18 mouse cellular contexts compared by ENCODE assay signal in the genomic region with DNA sequence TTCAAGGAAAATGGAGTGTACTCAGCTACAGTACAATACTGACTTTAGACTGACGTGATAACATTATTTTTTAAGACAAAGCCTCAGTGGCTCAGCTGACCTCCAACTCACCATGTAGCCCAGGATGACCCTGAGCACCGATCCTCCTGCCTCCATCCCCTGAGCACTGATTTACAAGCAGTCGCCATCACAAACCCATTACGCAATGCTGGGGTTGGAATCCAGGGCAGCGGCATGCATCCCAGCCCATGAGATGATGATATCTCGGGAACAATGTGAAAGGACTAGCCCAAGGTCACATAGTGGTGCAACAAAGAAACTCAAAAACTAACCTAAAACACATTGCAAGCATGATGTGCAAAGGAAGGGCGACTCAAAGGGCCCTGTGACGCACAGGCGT. TPM values are rescaled to one million over a fixed set of nuclear protein-coding genes. Genes with fewer than 3 reads are reported as not detected.
DNase-seq lines count a peak whose midpoint lies in the region; ATAC-seq and TF ChIP-seq lines count a peak whose summit lies in the region.
"Had no signal": no experiment of that assay in that cellular context is flagged by ENCODE, and none has a peak within 500 bp of the region (broad histone marks: within the 10 kb centered on the region; RNA-seq: fewer than 3 reads in every experiment).

No protein-coding gene starts in this region.

- H3K4me3 ChIP-seq in layer of hippocampus, adult 2 months, result no peak overlapping the region
- no peak overlapping the region for H3K4me3 ChIP-seq in kidney, embryonic 16.5 days (ENCODE audit: low read length)
- H3K4me3 ChIP-seq in midbrain, postnatal 0 days (ENCODE audit: low read depth, low read length), result no peak overlapping the region
- H3K4me3 ChIP-seq: embryonic facial prominence, embryonic 15.5 days; erythroblast, embryonic 14.5 days; forebrain, embryonic 10.5 days; heart, embryonic 10.5 days; hindbrain, embryonic 13.5 days had no signal

- whole genome bisulfite sequencing in kidney, embryonic 16.5 days, result 88% methylated on average over 9 of the region's 9 CpGs
- WGBS in midbrain, postnatal 0 days, result 95% methylated on average over 9 of the region's 9 CpGs

- DNase-seq in layer of hippocampus, adult 2 months (ENCODE audit: low spot score in 2 of 2), result no peak
- no peak for DNase-seq in layer of hippocampus, adult 18-20 months (ENCODE audit: low spot score in 2 of 2)
- peak; percentile 42 for DNase-seq in NIH3T3 (ENCODE audit: low read depth)
- DNase-seq in adrenal gland, postnatal 10 days, result peak; percentile 33
- no peak for DNase-seq in midbrain, postnatal 0 days (ENCODE audit: low spot score)
- DNase-seq: cerebellum, adult 2 months; cerebellum, postnatal 10 days; gastrocnemius, postnatal 36 days; heart, adult 11 months; heart, postnatal 14 days had no signal

- no peaks in the 10 kb centered on the region for H3K9me3 ChIP-seq in kidney, embryonic 16.5 days (ENCODE audit: low read length)
- H3K9me3 ChIP-seq in midbrain, postnatal 0 days (ENCODE audit: low read length), result no peaks in the 10 kb centered on the region
- H3K9me3 ChIP-seq: embryonic facial prominence, embryonic 15.5 days; forebrain, embryonic 10.5 days; heart, embryonic 10.5 days; hindbrain, embryonic 13.5 days had no signal

- no peak overlapping the region for H3K4me2 ChIP-seq in kidney, embryonic 16.5 days (replicated peaks; ENCODE audit: low read depth, low read length)
- H3K4me2 ChIP-seq in midbrain, postnatal 0 days (ENCODE audit: low read depth, low read length, poor library complexity, severe bottlenecking), result no peak overlapping the region
- H3K4me2 ChIP-seq: embryonic facial prominence, embryonic 15.5 days; hindbrain, embryonic 13.5 days had no signal

- H3K9ac ChIP-seq in kidney, embryonic 16.5 days (replicated peaks; ENCODE audit: low read length), result no peak overlapping the region
- H3K9ac ChIP-seq in midbrain, postnatal 0 days (replicated peaks; ENCODE audit: low read length, poor library complexity, severe bottlenecking), result no peak overlapping the region
- H3K9ac ChIP-seq: embryonic facial prominence, embryonic 15.5 days; hindbrain, embryonic 13.5 days had no signal

- H3K27ac ChIP-seq in layer of hippocampus, adult 2 months, result peak overlapping the region; percentile 46
- H3K27ac ChIP-seq in kidney, embryonic 16.5 days (ENCODE audit: low read length), result no peak overlapping the region
- no peak overlapping the region for H3K27ac ChIP-seq in midbrain, postnatal 0 days (ENCODE audit: low read depth, low read length)
- H3K27ac ChIP-seq: embryonic facial prominence, embryonic 15.5 days; forebrain, embryonic 10.5 days; heart, embryonic 10.5 days; hindbrain, embryonic 13.5 days; hindbrain, postnatal 0 days had no signal

- H3K27me3 ChIP-seq in kidney, embryonic 16.5 days (ENCODE audit: insufficient read depth, low read length), result no peaks in the 10 kb centered on the region
- no peaks in the 10 kb centered on the region for H3K27me3 ChIP-seq in midbrain, postnatal 0 days (ENCODE audit: insufficient read depth, low read length)
- H3K27me3 ChIP-seq: embryonic facial prominence, embryonic 15.5 days; hindbrain, embryonic 13.5 days had no signal

- peaks cover 1% of the 10 kb centered on the region; the same call in 1 of the 2 replicates for H3K4me1 ChIP-seq in kidney, embryonic 16.5 days (ENCODE audit: insufficient read depth, low read length)
- H3K4me1 ChIP-seq in midbrain, postnatal 0 days (ENCODE audit: insufficient read depth, low read length), result no peaks in the 10 kb centered on the region
- H3K4me1 ChIP-seq: embryonic facial prominence, embryonic 15.5 days; heart, embryonic 10.5 days; hindbrain, embryonic 13.5 days had no signal

- peaks cover 13% of the 10 kb centered on the region; the same call in 1 of the 2 replicates for H3K36me3 ChIP-seq in kidney, embryonic 16.5 days (ENCODE audit: insufficient read depth, low read length)
- peaks cover 22% of the 10 kb centered on the region for H3K36me3 ChIP-seq in midbrain, postnatal 0 days (ENCODE audit: insufficient read depth, low read length)
- H3K36me3 ChIP-seq: embryonic facial prominence, embryonic 15.5 days had no signal

- TF ChIP-seq CTCF in layer of hippocampus, adult 2 months (conservative IDR thresholded peaks at IDR 0.05), result no peak
- no peak for TF ChIP-seq CTCF in midbrain, postnatal 0 days (IDR thresholded peaks at IDR 0.05)

- no peak for ATAC-seq in kidney, embryonic 16.5 days (ENCODE audit: low FRiP score, low TSS enrichment)
- no peak for ATAC-seq in midbrain, postnatal 0 days (ENCODE audit: low FRiP score)
- ATAC-seq: forebrain, embryonic 14.5 days; hindbrain, postnatal 0 days had no signal

RNA-seq across cellular contexts. Expression of a gene that starts 22.1 kb away (rescaled TPM):
- total RNA-seq in layer of hippocampus, adult 2 months (2021), result 10 to 100 TPM; 17.6 to 18.1 TPM
- total RNA-seq in layer of hippocampus, adult 18-20 months (2021), result 10 to 100 TPM; 16.2 to 16.5 TPM
- 10 to 100 TPM in 1 of 2 experiments, 1 to 10 TPM in 1; 9.8 to 11.3 TPM for total RNA-seq in adrenal gland, postnatal 10 days (2021)
- 17.9 and 20.6 TPM in 2 replicates for polyA plus RNA-seq in kidney, embryonic 16.5 days (2015; fragmentation: Nextera tagmentation; extraction: Ambion mirVana)
- 7.5 and 12.2 TPM in 2 replicates for total RNA-seq in midbrain, postnatal 0 days (2014; rRNA removed)
- 10.0 and 10.6 TPM in 2 replicates for polyA plus RNA-seq in midbrain, postnatal 0 days (2015; fragmentation: Nextera tagmentation; extraction: Ambion mirVana)

RNA-seq across cellular contexts. Expression of a gene that starts 22.1 kb away (rescaled TPM):
- total RNA-seq in layer of hippocampus, adult 2 months (2021), result 10 to 100 TPM; 61.9 to 63.7 TPM
- 10 to 100 TPM; 55.5 to 57.1 TPM for total RNA-seq in layer of hippocampus, adult 18-20 months (2021)
- total RNA-seq in adrenal gland, postnatal 10 days (2021), result 10 to 100 TPM; 25.5 to 30.9 TPM
- polyA plus RNA-seq in kidney, embryonic 16.5 days (2015; fragmentation: Nextera tagmentation; extraction: Ambion mirVana), result 44.2 and 50.6 TPM in 2 replicates
- 89.2 and 93.9 TPM in 2 replicates for total RNA-seq in midbrain, postnatal 0 days (2014; rRNA removed)
- polyA plus RNA-seq in midbrain, postnatal 0 days (2015; fragmentation: Nextera tagmentation; extraction: Ambion mirVana), result 51.4 and 53.6 TPM in 2 replicates

RNA-seq across cellular contexts. Expression of a gene that starts 40.8 kb away (rescaled TPM):
- total RNA-seq in layer of hippocampus, adult 2 months (2021), result 10 to 100 TPM; 14.3 to 17.4 TPM
- 10 to 100 TPM; 11.3 to 14.1 TPM for total RNA-seq in layer of hippocampus, adult 18-20 months (2021)
- 10 to 100 TPM; 17.0 to 18.6 TPM for total RNA-seq in adrenal gland, postnatal 10 days (2021)
- 38.7 and 39.7 TPM in 2 replicates for polyA plus RNA-seq in kidney, embryonic 16.5 days (2015; fragmentation: Nextera tagmentation; extraction: Ambion mirVana)
- 8.1 and 19.7 TPM in 2 replicates for total RNA-seq in midbrain, postnatal 0 days (2014; rRNA removed)
- 8.0 and 13.0 TPM in 2 replicates for polyA plus RNA-seq in midbrain, postnatal 0 days (2015; fragmentation: Nextera tagmentation; extraction: Ambion mirVana)

Comparison
In these comparisons a context has a peak if more than half of its experiments do, and no peak if none do; other contexts are left out.
1. DNase-seq: peak in NIH3T3 (single experiment) and adrenal gland, postnatal 10 days (single experiment); none in layer of hippocampus, adult 2 months (0 of 2), layer of hippocampus, adult 18-20 months (0 of 2) and midbrain, postnatal 0 days (single experiment).